Mouse (Mus musculus) layer of hippocampus, postnatal 14 days (tissue): ENCODE data around the gene Ift122. TPM values are rescaled to one million over a fixed set of nuclear protein-coding genes. Genes with fewer than 3 reads are reported as not detected.

Experiments used
- DNase-seq, 2 experiments: peaks; one replicate each; pipeline ENCODE4 v3.0.0; 2021 to 2022; ENCODE audit warnings: low spot score in 2 of 2, mixed read lengths in 1 of 2
- long read RNA-seq, 2 experiments: library from polyadenylated mRNA; stranded (forward); transcript quantifications; one replicate each; pipeline ENCODE4 v2.0.0; 2021
- total RNA-seq, 2 experiments: library from RNA; stranded (reverse); gene quantifications; 2 replicates each; pipeline ENCODE4 v1.2.3; 2021

Ift122 gene
- total RNA-seq, result 10 to 100 TPM; 23.8 to 24.7 TPM
- long read RNA-seq, experiment 1, full-length matches to known transcripts, result 33 of 45 reads
- long read RNA-seq, experiment 1, partial matches to known transcripts, result 4 of 45 reads
- long read RNA-seq, experiment 1, other reads (novel, unspliced or antisense), result 8 of 45 reads
- long read RNA-seq, experiment 2, full-length matches to known transcripts, result 24 of 37 reads
- long read RNA-seq, experiment 2, partial matches to known transcripts, result 4 of 37 reads
- long read RNA-seq, experiment 2, other reads (novel, unspliced or antisense), result 9 of 37 reads

DNA sequence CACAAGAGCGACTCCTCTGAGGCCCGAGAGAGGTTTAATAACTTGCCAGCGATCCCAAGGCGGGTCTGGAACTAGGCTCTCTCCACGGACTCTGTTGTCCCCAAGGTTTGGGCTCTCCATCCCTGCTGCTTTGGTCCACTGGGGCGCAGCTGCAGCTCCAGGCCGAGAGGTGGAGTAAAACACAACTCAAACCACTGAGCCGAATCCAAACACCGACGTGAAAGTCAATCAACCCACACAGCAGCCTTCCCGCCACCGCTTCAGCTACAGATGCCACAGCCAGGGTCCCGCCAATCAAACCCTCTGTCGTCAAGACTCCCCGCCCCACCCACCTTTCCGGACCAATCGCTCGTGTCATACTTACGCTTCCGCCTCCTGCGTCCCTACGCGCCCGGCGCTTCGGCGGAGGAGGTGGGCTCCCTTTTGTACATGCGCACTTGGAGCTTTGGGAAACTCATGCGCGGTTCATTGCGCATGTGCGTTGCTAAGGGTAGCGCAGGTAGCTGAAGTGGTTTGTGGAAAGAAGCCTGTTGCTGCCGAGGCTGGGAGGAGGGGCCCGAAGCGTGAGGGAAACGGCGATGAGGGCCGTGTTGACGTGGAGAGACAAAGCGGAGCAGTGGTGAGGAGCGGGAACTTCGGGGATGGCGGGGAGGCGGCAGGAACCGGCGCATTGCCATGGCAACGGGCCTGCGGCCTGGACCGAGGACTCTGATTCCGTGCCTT lies at the start of gene Ift122, which contains the start of gene Mbd4:
Gene Ift122 (plus strand): TSS at position 380 of the 723 bp plus-strand sequence.
Gene Mbd4 (minus strand): TSS at position 281 of the 723 bp plus-strand sequence.
- DNase-seq, result peak; percentile 98 to 99

DNA sequence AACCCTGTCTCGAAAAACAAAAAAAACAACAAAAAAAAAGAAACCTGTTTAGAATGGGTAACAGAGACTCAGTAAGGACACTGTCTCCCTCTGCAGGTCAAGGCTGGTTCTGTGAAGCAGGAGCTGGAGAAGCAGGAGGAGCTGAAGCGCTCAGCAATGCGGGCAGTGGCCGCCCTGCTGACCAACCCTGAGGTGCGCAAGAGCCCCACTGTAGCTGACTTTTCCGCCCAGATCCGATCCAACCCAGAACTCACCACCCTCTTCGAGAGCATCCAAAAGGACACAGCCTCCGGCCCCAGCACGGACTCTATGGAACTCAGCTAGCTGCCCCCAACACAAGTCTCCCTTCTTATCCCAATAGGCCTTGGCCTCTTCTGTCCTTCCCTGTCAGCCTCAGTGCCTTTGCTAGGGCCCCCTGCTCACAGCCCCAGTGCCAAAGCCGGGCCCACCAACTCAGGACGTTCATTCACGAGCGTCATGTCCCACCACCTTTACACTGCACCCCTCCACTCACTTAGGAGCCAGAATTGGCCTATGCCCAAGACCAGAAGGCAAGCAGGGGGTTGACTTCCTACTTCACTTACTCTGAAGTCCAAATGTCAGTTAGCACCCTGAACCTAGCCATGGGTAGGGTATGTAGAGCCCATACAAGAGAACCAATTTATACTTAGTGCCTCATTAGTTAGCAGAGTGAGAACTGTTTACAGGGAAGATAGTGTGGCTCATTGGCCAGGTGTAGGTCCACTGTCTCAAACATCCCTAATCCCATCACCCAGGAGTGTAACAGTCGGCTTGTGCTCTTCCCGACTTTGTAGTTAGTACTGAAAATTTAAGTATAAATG lies 49.5 kb upstream of the Ift122 start:
- DNase-seq, result peak; percentile 64 to 77

DNA sequence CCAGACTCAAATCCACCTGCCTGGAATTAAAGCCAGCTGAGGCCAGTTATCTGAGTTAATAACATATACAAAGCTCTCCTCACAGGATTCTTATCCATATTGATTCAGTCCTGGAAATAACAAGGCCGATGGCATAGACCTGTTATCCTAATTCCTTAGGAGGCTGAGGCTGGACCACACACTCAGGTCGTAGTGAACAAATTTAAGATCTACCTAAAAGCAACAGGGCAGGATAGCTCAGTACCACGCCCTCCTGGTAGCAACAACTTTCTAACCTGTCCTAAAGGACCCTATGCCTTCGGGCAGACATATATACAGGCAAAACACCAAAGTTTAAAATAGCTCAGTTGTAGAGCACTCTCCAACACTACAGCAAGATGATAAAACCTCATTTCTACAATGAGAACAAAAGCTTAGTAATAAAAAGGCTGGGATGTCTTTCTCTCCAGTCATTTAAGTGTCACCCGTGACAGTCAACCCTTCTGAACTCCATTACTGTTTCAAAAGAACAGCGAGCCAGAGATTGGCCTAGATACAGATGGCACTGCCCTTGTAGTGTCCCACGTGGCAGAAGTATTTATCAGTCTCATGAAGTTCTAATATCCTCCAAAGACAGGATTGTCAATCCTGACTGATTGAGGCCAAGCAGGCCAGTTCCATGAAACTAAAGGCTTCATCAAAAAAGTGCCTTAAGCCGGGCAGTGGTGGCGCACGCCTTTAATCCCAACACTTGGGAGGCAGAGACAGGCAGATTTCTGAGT lies 48.7 kb upstream of the Ift122 start:
- DNase-seq, result no peak

DNA sequence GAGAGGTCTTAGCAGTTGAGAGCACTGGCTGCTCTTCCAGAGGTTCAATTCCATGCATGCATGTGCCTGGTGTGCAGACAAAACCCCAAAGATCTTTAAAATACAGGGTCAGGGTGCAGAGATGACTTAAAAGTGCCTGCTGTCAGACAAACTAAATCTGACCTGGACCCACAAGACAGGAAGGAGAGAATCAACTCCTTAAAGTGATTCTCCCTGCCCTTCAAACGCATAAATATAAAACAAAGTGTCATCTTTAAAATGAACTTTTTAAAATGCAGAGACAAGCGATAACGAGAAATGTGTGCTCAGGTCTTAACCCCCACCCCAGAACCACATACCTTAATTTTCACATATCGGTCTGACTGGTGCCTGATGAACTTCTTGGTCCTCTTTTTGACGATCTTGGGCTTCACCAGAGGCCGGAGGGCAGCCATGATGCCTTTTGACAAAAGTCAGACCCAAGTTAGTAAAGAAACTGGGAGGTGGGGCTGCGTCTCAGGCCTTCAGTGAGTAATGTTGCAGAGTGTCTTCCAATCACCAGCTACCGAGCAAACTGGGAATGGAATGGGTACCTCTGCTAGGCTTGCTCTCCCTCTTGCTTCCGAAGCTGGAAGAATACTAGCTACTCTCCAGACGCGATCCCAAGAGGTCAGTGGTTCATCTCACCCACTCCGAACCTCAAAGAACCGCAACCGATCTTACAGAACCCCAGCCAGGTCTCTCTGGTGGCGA lies 45.6 kb upstream of the Ift122 start:
- DNase-seq, result no peak

DNA sequence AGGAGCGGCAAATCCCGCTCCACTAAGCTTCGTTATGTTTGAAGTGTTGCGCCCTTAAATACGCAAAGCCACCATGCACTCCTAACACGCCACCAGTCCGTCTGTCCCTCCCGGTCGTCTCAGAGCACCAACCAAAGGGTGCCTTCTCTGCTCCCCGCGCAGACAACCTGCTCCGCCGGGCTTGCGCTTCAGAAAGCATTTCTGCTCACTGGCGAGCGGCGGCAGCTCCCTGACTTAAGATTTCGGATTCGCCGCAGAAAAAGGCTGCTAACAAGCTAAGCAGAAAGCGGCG lies 45.1 kb upstream of the Ift122 start:
- DNase-seq, result no peak

DNA sequence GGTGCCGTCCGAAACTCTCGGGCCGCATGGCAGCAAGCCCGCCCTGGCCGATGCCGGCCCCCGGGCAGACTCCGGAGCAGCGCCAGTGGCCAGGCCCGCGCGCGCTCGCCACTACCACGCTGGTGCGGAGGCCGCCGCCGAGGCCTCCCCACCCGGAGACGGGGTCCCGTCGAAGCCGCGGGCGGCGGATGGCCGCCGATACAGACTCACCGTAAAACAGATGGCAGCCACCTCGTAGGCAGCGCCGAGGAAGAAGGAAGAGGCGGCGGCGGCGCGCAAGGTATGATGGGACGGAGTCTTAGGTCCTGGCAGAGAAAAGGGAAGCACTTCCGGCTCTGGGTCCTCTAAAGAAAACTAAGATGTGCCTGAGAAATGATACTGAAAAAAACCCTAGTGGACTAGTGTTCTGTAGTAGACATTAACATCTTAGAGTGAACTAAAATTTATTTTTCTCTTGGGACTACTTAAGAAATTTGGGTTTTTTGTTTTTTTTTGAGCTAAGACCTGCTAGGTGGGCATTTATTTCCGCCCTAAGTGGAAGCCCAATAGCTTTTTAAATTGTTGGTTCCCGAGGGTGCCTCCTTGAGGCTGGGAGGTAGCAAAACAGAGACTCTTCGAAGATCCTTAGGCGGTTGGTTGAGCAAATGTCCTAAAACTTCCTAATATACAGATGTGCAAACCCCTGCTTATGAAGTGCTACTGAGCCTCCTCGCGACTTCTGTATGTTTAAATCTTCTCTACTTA lies 44.6 kb upstream of the Ift122 start, which contains the start of gene Rpl32:
Gene Rpl32 (minus strand): TSS at position 260 of the 744 bp plus-strand sequence.
- peak; percentile 91 for DNase-seq

DNA sequence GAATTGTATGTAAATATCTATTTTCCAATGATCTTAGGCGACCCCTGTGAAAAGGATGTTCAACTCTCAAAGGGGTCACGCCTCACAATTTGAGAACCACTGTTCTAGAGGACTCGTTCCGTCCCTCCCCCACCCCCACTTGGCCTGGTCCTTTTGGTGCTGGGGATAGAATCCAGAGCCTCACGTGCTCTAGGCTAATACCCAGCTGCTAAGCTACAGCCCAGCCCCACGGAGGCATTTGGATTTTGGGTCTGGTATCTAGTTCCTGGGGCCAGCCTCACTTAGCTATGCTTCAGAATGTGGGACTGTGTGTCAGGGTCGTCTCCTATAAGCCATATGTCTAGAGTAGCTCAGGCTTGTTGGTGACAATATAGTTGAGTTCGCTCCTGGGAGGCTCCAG lies 41.7 kb upstream of the Ift122 start:
- no peak for DNase-seq

DNA sequence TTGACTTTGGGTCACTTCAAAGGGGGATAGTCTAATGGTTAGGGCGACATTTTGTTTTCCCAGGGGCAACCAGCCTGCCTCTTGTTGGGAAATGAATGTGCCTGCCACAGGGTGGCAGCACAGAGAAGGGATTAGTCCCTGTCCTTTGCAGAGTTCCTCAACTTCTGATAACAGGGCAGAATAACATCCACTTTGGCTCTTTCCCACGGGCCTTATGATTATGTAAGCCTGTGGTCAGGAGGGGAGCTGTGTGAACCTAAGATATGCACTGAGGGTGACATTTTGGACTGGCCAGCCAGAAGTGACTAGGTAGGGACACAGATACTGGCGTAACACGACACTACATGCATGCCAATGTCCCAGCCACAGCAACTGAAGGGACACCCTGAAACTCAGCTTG lies 39.2 kb upstream of the Ift122 start:
- peak; percentile 41 to 50 for DNase-seq

DNA sequence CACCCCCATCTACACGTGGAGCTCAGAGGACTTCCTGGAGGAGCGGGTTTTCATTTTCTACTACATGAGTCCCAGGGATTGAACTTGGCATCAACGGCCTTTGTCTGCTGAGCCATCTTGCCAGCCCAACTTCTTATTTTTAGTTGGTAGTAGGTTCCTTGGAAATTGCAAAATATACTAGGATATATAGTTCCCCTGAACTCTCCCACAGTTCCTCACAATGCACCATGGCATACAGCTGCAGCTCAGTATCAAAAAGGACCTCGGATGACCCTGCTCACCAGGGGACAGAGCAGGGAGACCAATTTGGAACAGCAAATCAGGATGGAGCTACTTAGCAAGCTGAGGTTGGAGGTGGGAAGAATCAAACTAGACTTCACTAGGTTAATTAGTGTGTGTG lies 38.2 kb upstream of the Ift122 start:
- DNase-seq, result no peak

DNA sequence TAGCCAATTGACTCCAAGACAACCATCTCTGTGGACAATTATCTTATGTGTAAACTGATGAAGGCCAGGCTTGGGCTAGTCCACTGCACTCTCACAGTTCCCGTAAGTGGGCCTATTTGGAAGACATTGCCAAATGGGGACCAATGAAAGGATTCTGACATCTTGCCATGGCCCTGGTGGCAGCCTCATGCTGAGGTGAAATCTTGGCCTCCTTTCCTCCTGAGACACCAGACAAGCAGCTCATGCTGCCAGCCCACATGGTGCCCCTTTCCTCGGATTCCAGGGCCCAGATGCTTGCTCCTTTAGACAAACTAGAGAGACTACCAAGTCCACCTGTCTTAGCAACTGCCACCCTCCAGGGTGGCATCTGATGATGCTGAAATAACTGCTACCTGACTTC lies 35.1 kb upstream of the Ift122 start:
- DNase-seq, result no peak

DNA sequence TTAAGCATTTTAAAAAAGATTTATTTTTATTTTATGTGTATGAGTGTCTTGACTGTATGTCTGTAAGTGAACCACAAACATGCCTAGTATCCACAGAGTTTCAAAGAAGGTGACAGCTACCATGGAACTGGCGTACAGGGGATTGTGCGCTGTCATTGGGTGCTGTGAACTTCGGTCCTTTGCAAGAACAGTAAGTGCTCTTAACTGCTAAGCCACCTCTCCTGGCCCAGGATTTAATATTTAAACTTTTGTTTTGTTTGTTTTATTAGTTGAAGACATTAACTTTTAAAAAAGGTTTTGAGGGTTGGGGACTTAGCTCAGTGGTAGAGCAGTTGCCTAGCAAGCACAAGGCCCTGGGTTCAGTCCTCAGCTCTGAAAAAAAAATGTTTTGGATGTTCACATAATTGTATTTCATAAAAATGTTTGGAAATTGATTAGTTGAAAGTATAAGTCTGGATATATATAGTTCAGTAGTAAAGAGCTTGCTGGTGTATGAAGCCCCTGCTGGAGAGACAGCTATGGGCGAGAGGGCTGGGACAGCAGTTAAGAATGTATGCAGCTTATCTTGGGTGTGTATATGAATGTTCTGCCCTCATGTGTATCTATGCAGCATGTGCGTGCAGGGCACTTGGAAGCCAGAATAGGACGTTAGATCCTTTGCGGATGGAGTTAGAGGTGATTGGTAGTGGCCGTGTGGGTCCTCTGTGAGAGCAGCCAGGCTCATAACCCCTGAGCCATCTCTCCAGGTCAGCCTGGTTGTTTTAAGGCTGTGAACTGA lies 31.9 kb upstream of the Ift122 start:
- no peak for DNase-seq

DNA sequence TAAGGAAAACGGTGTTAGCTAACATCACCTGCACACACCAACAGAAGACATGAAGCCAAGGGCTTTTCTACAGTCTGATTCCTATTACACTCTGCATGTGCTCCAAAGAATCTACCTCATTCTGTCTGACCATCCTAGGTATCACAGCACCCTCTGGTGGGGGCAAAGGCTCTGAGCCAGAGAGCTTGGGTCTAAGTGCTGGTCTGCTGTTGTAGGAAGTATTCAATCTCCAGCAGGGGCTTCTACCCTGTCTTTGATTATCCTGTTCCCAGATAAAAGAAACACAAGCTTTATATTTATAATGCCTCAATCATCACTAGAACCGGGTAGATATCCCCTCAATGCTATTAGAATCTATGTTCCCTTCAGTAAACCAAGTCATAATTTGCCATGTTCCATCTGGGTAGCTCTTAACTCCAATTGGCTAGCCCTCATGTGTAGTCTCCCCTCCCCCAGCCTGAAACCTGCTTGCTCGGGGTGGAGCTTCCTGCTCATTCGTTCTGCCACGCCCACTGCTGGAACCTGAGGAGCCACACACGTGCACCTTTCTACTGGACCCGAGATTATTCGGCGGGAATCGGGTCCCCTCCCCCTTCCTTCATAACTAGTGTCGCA lies 29.3 kb upstream of the Ift122 start:
- DNase-seq, result peak in 1 of 2 experiments; percentile 17

DNA sequence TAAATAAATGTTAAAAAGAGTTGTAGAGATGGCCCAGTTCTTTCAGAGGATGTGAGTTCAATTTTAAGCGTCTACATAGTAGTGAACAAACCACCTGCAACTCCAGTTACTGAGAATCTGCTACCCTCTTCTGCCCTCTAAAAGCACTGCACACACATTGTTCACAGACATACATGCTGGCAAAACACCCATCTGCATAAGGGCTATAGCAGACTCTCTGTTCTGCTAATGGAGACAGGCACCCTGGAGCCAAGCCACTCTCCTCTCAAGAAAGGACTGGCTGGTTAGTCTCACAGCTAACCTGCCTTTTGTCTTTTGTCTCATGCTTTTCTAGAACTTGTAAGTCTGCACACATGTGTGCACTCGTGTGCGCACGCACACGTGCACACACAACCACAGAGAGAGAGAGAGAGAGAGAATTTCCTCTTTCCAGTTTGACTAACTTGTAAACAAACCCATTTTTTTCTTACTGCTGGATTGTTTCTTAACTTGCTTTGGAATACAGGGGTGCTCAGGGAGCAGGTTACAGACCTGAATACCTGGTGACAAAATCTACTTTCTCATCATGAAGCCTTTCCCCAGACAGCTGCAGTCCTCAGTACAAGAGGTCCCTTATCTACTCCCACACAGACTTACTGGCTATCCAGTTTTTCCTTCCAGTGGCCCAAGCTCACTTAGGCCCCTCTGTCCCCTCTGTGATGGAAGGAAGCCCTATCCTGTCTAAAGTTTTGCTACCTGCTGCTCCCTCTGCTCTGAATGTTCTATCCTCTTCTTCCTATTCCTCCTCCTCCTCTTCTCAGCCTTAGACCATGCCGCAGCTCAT lies 22.3 kb upstream of the Ift122 start:
- DNase-seq, result no peak

DNA sequence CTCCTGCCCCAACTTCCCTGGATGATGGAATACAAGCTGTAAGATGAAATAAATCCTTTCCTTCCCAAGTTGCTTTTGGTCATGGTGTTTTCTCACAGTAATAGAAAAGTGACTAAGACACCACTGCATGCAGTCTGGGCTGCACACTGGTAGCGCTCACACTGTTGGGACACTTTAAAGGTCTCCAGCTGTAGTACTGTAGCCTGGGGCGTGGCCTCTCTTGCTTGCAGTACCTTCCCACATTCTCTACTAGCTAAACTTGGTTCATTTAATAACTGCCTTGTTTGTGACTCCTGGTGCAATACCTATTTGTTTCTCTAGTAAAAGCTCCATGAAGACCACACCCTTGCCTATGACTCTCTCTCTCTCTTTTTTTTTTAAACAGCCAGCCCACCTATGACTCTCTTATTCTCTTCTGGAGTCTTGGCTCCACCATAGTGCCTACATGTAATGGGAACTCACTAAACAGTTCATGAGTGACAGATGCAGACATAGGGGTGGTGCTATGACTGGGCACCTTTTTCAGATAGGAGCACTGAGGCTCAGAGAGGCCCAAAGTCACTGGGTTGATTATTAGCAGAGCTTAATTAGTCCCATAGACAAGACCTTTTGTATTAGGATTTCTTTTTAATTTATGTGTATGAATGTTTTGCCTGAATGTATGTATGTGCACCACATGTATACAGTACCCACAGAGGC lies 21.0 kb upstream of the Ift122 start:
- no peak for DNase-seq

DNA sequence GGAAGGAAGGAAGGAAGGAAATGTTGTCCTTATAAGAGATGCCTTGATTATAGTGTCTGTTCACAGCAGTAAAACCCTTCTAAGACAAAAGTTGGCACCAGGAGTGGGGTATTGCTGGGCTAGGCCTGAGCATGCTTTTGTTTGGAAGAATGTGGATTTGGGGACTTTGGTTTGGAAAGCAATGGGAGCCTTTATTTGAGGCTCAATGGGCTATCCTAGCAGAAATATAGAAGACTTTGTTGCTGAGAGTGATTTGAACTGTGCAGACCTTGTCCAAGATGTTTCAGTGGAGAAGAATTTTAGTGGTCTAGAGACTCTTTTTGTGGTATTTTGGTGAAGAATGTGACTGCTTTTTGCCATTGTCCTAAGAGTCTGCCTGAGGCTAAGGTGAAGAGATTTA lies 19.4 kb upstream of the Ift122 start:
- no peak for DNase-seq

DNA sequence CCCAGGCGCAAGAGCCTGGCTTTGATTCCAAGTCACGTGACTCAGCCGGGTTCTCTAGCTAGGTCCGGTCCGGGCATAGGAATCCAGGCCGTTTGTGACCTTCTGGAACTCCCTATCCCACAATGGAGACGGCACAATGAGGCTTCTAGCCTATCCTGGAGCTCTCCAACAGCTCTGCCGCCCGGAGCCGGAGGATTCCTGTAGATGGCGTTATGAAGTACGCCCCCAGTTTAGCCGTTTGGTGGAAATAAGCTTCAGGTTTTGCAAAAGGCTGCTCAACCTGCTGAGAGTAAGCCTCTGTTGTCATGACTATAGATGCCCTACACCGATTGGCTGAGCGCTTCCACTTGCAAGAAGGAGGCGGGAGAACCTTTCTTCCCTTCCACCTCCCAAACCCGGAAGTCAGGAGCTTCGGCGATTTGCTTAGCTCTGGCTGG lies 15.1 kb upstream of the Ift122 start, which contains the start of gene Efcab12:
Gene Efcab12 (minus strand): TSS at position 252 of the 437 bp plus-strand sequence.
- DNase-seq, result peak; percentile 42 to 77

DNA sequence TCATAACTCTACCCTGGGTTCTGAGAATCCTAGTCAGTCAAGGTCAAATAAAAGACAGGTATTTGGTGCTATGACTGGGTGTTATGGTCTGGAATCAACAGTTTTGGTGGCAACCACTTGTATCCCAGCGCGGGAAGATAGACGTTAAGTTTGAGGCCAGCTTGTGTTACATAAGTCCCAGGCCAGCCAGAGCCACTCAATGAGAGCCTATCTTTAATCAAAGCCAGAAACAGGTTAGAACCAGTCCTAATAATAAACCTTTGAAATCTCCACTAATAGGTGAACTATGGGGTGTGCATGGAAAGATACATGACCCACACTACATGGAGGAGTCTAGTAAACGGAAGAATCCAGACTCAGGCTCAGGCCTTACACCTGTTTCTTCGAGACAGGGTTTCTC lies 14.5 kb upstream of the Ift122 start:
- DNase-seq, result no peak
